Mouse (Mus musculus) MEL (cell line): ENCODE data around the gene Stk39.

Experiments
- CHD1 ChIP-seq: IDR thresholded peaks from 2 replicates; pipeline ENCODE4 v1.6.1; 2012; ENCODE audit warnings: low read depth, mild to moderate bottlenecking, inconsistent platforms, low read length, improper control_type of control experiment
- CHD2 ChIP-seq: IDR thresholded peaks from 2 replicates; pipeline ENCODE4 v1.6.1; 2011; ENCODE audit warnings: low read length, improper control_type of control experiment
- CTCF ChIP-seq, 3 experiments: IDR thresholded peaks in 2 of 3; conservative IDR thresholded peaks in 1 of 3; 2 replicates each; pipeline ENCODE4 v1.5.1; 2011 to 2012; ENCODE audit warnings: low read length in 3 of 3, low read depth in 2 of 3, mild to moderate bottlenecking in 2 of 3, improper control_type of control experiment in 1 of 3, inconsistent platforms in 1 of 3, mixed read lengths in 1 of 3, moderate library complexity in 1 of 3; ENCODE audit not compliant: control insufficient read depth in 1 of 3, insufficient read depth in 1 of 3, poor library complexity in 1 of 3, severe bottlenecking in 1 of 3
- GATA1 ChIP-seq: IDR thresholded peaks from 2 replicates; pipeline ENCODE4 v1.6.1; 2011; ENCODE audit warnings: low read depth, low read length, improper control_type of control experiment
- MEF2A ChIP-seq: IDR thresholded peaks from 2 replicates; pipeline ENCODE4 v1.6.1; 2014; ENCODE audit warnings: low read depth, mild to moderate bottlenecking, inconsistent platforms, low read length, improper control_type of control experiment; ENCODE audit not compliant: poor library complexity, insufficient replicate concordance, severe bottlenecking; ENCODE audit errors: extremely low read depth
- POLR2A ChIP-seq, 2 experiments: IDR thresholded peaks; 2 replicates each; pipeline ENCODE4 v1.6.1; 2011 to 2012; ENCODE audit warnings: low read length in 2 of 2, mild to moderate bottlenecking in 2 of 2, control low read depth in 1 of 2, improper control_type of control experiment in 1 of 2, low read depth in 1 of 2, moderate library complexity in 1 of 2; ENCODE audit not compliant: control insufficient read depth in 1 of 2, insufficient read depth in 1 of 2, poor library complexity in 1 of 2
- POLR2AphosphoS5 ChIP-seq: IDR thresholded peaks from 2 replicates; pipeline ENCODE4 v1.6.1; 2012; ENCODE audit warnings: low read depth, borderline replicate concordance, mild to moderate bottlenecking, inconsistent platforms, low read length, moderate library complexity, mixed read lengths
- ZKSCAN1 ChIP-seq: IDR thresholded peaks from 2 replicates; pipeline ENCODE4 v1.6.1; 2012; ENCODE audit warnings: low read depth, mild to moderate bottlenecking, inconsistent platforms, low read length, improper control_type of control experiment, moderate library complexity

GRCm38 (mm10) chr2:68393611-68394549 lies 78.2 kb downstream of the Stk39 start:
- TF ChIP-seq ZKSCAN1 (no peak), CTCF (IDR thresholded peaks at IDR 0.05 in 2 of 3, conservative IDR thresholded peaks at IDR 0.05 in 1 of 3; ENCODE audit: control insufficient read depth in 1 of 3, insufficient read depth in 1 of 3, low read depth in 2 of 3, low read length in 3 of 3, poor library complexity in 1 of 3, severe bottlenecking in 1 of 3) (no peak), CHD1 (no peak), CHD2 (no peak), MEF2A (no peak), POLR2AphosphoS5 (no peak), GATA1 (no peak), POLR2A (IDR thresholded peaks at IDR 0.05; ENCODE audit: control insufficient read depth in 1 of 2, insufficient read depth in 1 of 2, low read depth in 1 of 2, low read length in 2 of 2, poor library complexity in 1 of 2) (no peak)
